ENCODE assay signal across 16 mouse cellular contexts in genomic region chr12:17386896-17387295, GRCm38 (mm10). TPM values are rescaled to one million over a fixed set of nuclear protein-coding genes. Genes with fewer than 3 reads are reported as not detected.
"Had no signal": no experiment of that assay in that cellular context is flagged by ENCODE, and none has a peak within 500 bp of the region (broad histone marks: within the 10 kb centered on the region; RNA-seq: fewer than 3 reads in every experiment).

No protein-coding gene starts in this region.

- H3K4me3 ChIP-seq: kidney, embryonic 15.5 days; left cerebral cortex, adult 2 months; liver, embryonic 13.5 days; midbrain, embryonic 10.5 days; midbrain, embryonic 15.5 days; neural tube, embryonic 13.5 days had no signal

- H3K27ac ChIP-seq: left cerebral cortex, adult 2 months; liver, embryonic 13.5 days; midbrain, embryonic 10.5 days; midbrain, embryonic 15.5 days; neural tube, embryonic 13.5 days had no signal

- DNase-seq: liver; liver, embryonic 13.5 days; liver, postnatal 0 days; lung, postnatal 36 days; retina, postnatal 1 day; right cerebral cortex, postnatal 4 days; spleen, adult 18-20 months; thymus, adult 18-20 months; thymus, postnatal 14 days had no signal

- H3K9me3 ChIP-seq: kidney, embryonic 15.5 days; liver, embryonic 13.5 days; midbrain, embryonic 10.5 days; midbrain, embryonic 15.5 days; neural tube, embryonic 13.5 days had no signal

- H3K4me2 ChIP-seq: kidney, embryonic 15.5 days; liver, embryonic 13.5 days; midbrain, embryonic 15.5 days; neural tube, embryonic 13.5 days had no signal

- H3K27me3 ChIP-seq: kidney, embryonic 15.5 days; liver, embryonic 13.5 days; midbrain, embryonic 15.5 days; neural tube, embryonic 13.5 days had no signal

- H3K4me1 ChIP-seq: midbrain, embryonic 10.5 days; midbrain, embryonic 15.5 days; neural tube, embryonic 13.5 days had no signal

- ATAC-seq: liver, postnatal 0 days; lung, postnatal 0 days; midbrain, embryonic 15.5 days had no signal

- H3K9ac ChIP-seq: kidney, embryonic 15.5 days; liver, embryonic 13.5 days; liver, postnatal 0 days; midbrain, embryonic 15.5 days; neural tube, embryonic 13.5 days had no signal

RNA-seq across cellular contexts. Expression of gene Atp6v1c2, which starts 57.7 kb away (rescaled TPM):
- total RNA-seq: megakaryocyte, adult 5-6 weeks had no signal
- polyA plus RNA-seq: liver, embryonic 13.5 days had no signal
